Mouse (Mus musculus): ENCODE data around the gene Dst.
A peak's percentile ranks its signal among the peaks of the same experiment; 100 is the strongest.

Gene Dst

DNA sequence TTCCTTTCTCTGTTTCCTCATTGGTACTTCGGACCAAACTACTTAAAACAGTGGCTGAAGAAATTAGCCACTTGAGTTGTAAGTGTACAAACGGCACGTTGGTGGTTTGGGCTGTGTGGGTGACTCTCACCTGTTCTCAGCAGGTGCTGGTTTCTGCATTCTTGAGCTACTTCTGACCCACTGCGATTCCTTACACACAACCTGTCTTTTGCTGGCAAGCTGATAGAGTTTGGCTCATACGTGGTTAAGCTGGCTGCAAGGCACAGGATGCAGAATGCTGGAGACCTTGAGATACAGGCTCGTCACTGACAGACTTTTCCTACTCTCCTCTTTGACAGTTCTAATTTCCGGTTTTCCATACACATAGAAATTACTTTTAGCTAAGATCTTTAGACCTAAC, 19.4 kb downstream of the Dst start:
- no peak for DNase-seq (ENCODE audit: low spot score in 2 of 2)

DNA sequence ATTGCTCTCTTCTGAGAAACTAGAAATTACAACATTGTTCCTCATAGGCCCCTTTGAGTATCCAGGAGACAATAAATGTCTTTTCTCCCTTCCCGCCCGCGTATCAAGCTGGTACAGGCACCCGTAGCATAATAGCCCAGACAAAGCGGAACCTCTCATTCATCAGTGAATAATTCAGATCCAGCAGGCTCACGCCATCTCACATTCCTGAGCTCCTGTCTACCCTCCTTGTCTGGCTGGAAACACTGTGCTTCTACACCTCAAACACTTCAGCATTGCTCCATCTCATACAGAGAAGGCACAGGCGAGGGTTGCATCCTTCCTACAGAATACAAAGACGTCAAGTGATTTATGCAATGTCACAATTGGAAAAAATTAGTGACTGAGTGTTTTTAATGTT, 23.8 kb downstream of the Dst start:
- DNase-seq (ENCODE audit: low spot score in 2 of 2) = no peak

DNA sequence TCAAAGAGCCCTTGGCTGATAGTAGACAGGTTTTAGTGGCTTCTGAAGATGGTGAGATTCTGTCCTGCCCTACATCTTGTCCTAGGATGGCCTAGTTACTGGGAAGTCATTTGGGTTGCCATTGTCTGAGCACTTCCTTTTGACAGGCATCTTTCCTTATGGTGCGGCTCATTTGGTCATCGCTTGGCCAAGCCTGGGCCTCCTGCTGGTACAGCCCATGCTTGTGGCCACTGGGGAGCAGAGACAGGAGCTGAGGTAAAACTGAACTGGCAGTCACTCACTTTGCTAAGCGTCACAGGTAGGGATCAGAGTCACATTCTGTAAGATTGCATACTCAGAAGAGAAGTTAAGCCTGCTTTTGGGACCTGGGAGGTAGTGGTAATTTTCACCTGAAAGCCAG, 24.2 kb downstream of the Dst start:
- DNase-seq (ENCODE audit: low spot score in 2 of 2) = no peak

DNA sequence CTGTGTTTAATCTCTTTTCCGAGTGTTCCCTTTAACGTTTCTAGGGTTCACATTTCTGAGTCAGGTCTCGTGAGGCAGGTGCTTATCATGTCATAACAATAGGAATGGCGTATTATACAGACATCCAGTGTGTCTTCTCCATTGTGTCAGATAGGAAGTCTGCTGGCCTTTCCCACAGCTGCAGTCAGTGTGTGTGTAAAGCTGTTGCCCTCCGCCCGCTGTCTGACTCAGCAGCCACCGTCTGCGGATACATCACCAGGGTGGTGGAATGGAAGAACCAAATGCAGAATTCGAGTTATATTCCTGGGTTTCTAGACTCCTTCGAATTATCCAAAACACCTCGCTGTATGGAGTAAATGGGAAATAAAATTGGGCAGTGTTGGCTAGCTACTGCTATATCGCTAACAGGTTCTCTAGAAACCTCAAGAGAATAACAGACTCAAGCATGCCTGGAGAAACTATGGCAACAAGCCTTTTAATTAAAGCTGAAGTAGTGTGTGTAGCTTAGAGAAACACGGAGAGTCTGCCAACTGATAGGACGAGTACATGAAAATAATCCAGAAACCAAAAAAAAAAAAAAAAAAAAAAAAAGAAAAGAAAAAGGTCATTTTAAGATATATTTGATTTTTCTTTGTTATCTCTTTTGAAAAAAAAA, 24.9 kb downstream of the Dst start:
- no peak for DNase-seq (ENCODE audit: low spot score in 2 of 2)

DNA sequence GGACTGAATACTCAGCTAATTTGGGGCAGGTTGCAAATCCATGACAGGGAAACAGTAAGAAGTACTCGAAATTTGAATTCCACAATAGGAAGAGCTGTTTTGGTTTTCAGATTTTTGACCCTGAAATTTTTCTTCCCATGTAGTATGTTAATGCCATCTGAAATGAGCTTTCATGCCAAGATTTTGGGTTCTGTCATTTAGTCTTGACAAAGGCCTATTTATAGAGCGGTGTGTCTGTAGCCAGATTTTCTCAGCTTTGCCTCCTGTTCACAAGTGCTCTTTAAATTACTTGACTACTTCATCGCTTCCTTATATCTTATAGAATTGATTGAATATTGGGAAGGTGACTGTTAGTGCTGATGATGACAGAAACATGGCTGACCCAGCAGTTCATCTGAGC, 27.9 kb downstream of the Dst start:
- no peak for DNase-seq (ENCODE audit: low spot score in 2 of 2)

DNA sequence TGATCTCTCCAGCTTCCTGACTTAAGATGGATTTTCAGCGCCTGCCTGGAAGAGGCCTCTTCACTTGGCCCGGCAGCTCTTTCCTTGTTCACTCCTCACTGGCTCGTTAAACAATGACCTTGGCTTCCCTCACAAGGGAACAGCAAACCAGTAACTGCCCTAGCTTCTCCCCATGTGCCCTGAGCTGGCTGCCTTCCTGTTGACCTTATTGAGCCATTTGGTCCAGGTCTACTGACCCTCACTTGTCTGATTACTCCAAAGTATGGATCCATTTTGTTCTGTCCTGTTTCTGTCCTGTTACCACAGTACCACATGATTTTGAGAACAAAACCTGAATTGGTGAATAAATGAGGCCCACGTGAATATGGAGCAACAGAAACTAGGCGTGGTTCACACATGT, 31.8 kb downstream of the Dst start:
- no peak for DNase-seq (ENCODE audit: low spot score in 2 of 2)

DNA sequence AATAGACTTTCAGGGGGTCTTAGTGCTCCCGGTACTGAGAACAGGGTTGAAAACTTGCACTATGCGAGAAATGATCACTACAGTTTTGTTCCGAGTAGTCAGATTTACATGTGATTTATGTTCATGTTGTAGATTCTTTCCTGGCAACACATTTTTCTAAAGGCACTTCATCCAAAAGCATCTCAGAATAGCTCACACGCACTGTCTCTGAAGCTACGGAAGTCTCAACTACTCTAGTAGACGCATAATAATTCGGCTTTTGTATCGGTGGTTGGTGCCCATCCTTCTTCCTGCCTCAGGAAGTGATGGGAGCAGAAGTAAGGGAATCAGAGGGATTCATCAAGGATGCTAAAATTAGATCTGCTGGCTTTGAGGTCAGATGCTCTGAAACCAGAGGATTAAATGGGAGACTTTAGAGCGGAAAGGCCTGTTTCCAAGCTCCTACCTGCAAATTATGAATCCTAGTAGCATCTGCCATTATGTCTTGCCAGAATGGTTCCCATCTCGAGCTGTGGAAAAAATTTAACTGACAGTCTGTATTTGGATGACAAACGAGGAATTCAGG, 32.4 kb downstream of the Dst start:
- DNase-seq (ENCODE audit: low spot score in 2 of 2) = no peak

DNA sequence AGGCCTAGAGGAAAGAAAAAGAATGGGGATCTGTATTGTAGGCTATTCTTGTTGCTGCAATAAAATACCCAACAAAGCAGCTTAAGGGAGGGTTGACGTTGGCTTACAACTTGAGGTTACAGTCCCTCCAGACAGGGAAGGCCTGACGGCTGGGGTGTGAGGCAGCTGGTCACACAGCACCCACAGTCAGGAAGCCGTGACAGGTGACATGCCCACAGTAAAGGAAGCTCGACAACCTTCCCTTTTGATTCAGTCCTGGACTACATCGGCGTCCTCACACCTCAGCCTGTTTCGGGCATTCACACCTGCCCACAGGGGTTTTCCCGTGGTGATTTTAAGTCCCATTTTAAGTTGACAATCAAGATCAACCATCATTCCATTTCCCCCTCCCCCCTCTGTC, 34.6 kb downstream of the Dst start:
- DNase-seq (ENCODE audit: low spot score in 2 of 2) = no peak

DNA sequence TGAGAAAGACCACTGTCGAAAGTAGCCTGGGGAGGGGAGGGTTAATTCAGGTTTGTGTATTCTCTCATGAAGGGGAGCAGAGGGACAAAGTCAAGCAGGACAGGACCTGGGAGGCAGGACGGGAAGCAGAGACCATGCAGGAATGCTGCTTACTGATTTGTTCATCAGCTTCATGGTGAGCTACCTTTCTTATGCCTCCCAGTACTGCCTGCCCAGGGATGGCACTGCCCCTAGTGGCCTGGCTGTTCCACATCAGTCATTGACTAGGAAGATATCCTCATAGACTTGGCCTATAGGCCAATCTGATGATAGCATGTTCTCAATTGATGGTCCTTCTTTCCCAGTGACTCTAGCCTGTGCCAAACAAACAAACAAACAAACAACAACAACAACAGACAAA, 35.9 kb downstream of the Dst start:
- DNase-seq (ENCODE audit: low spot score in 2 of 2) = no peak

DNA sequence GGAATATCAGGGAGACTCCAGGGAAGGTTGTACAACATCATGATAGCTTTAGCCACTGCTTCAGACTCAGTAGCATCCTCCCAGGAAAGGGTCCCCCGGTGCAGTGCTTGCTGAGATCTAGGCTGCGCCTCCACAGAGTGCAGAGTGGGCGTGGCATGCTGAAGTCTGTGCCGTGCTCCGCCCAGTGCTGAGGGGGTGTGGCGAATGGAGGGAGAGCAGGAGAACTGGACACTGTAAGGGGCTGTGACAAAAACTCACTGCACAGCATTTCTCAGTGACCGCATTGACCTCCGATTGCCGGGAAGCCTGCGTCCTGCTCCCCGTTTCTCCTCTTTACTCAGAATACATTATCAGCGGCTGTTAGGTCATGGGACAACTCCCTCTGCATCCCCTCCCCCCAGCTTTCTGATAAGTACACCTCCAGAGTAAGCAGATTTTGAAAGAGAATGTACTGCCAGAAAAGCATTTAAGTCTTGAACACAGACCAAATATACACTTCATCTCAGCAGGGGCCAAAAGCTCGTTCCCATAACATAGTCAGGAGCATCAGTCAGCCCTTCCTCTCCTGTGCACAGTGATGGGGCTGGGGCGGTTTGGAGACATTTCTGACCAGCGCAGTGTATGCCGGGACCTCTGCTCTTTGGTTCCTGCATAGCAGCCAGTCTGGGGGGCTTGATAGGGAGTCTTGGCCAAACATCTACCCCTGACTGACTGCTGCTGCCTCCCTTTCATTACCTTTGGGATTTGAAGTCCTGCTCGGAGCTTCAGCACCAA, 37.1 kb downstream of the Dst start:
- DNase-seq (ENCODE audit: low spot score in 2 of 2) = no peak

DNA sequence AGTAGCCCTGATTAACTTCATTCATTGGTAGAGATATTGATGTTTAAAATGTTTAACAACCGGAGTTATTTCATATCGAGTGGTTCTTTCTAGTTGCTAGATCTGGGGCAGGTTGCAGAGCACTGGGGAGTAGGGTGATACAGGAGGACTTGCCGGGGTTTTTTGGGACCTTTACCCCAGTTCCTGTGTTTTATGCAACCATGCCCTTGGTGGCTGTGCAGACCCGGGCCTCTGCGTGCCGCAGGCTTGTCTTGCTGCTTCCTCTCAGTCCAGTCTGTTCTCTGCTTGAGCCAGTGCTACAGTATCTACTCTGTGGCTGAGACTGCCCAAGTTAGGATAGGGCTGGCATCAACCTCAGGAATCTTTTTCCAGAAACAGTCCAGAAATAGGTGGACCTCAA, 37.7 kb downstream of the Dst start:
- no peak for DNase-seq (ENCODE audit: low spot score in 2 of 2)

DNA sequence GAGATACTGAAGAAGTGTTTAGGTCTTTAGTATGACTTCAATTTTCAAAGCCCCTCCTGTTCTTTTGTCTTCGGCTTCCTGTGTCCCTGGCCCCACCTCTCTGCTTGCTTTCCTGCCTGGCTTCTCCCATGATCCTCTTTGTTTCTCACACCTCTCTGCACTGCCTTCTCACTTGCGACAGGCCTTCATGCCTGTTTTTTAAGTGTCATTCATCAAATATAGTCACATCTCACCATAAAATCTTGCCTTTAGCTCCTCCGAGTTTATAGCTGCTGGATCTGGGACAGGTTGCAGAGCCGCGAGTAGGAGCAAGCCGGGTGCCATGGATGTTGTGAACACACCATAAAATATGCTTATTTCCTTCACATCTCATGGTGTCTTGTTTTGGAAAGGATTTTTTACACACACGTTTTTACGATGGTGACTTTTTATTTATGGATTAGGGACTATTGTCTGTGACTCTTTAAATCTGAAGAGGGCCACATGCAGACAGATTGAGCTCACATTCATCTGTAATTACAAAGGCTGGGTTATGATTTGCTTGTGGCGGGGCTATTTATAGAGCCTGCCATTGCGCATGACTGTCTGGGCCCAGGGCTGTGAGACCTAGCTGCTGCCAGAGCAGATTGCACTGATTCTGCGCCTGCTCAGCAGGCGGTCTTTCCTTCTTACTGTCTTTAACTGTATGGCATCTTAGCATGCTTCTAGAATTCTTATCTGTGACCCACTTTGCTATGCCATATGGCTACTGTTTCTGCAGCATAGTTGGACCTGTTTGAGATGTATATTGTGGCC, 38.8 kb downstream of the Dst start:
- peak; percentile 73 to 79 for DNase-seq (ENCODE audit: low spot score in 2 of 2)

DNA sequence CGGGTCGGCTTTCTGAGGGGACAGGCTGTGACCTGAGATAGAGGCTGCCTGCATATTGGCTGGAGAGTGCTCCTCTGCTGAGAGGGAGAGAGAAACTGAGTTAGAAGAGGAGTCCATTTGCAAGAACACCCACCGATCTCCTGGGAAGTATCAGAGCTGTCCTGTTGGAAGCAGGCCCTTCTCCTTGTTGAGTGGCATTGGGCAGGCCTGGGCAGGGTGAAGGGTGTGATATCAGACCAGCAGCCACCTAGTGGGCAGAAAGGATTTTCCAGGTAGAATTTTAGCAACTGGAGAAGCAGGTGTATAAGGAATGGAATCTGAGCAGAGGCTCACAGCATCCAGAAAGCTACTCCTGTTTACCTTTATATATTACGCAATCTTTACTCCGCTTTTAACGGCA, 39.8 kb downstream of the Dst start:
- no peak for DNase-seq (ENCODE audit: low spot score in 2 of 2)

DNA sequence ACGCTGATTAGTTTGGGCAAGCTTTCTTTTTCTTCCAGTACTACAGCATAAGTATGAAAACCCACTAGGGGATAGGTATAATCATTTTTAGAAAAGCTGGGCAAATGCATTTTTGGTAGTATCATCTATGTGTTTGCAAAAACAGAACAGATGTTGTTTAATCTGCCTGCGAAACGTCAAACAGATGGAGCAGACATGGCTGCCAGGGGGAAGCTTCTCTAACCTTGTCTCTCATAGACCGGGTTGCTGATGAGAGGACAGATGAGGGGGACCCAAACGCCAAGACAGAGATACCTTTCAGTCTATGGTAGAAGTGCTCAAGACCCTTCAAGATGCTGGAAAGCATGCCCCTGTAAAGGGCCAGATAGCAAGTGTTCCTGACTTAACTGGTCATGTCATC, 40.5 kb downstream of the Dst start:
- no peak for DNase-seq (ENCODE audit: low spot score in 2 of 2)

DNA sequence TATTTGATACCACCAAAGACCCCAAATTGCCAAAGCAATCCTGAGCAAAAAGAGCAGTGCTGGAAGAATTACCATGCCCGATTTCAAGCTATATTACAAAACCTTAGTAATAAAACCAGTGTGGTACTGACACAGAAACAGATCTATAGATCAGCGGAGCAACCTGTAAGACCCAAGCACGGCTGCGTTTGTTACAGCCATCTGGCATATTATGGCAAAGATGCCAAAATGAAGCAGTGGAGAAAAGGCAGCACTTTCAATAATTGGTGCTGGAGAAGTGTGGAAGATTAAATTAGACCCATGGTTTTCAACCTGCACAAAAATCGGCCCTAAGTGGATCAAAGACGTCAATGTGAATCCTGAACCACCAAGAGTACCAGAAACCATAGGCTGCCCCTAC, 47.6 kb downstream of the Dst start:
- DNase-seq (ENCODE audit: low spot score in 2 of 2) = no peak

DNA sequence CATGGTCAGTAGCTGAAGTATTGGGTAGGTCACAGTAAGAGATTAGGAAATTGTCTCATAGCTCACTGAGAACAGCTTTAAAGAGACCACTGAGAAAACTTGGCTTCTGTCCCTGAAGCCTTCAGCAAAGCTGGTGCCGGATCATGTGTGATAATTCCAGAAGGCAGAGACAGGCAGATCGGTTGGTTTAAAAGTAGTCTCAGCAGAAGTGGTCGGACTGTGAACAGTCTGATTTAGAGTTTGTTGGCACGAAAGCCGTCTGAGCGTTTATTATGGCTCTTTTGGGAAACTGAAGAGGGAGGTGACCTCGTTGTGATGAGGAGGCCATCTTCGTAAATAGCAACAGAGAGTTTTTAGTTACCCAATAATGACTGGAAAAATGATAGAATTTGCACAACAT, 52.4 kb downstream of the Dst start:
- DNase-seq (ENCODE audit: low spot score in 2 of 2) = no peak

DNA sequence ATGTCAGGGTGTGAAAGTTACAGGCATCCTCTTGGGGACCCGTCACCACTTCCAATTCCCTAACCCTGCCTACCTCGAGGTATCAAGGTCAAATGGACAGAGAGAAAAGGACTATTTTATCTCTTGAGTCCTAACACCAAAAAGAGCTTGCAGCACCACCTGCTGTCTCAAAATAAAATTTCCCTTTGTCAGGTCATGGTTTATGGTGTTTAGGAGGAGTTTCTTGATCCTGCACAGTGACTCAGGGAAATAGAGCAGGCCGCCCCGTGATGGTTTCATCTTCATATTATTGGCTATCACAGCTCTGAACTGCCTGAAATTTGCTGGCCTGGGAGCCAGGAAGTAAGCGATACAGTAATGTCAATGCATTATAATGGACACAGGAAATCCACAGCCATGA, 56.6 kb downstream of the Dst start:
- peak in 1 of 2 experiments; percentile 28 for DNase-seq (ENCODE audit: low spot score in 2 of 2)

DNA sequence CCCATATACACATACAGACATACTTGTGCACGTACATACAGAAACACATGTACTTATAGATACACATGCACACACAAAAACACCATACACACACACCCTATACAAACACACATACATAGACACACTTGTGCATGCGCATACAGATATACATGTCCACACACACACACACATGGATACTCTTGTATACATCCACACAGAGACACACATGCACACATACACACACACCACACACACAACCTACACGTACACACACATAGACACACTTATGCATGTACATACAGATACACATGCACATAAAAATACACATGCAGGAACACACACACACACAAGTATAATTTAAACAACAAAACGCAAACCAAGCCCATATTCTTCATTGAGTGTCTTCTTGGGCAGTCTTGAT, 57.8 kb downstream of the Dst start:
- DNase-seq (ENCODE audit: low spot score in 2 of 2) = no peak

DNA sequence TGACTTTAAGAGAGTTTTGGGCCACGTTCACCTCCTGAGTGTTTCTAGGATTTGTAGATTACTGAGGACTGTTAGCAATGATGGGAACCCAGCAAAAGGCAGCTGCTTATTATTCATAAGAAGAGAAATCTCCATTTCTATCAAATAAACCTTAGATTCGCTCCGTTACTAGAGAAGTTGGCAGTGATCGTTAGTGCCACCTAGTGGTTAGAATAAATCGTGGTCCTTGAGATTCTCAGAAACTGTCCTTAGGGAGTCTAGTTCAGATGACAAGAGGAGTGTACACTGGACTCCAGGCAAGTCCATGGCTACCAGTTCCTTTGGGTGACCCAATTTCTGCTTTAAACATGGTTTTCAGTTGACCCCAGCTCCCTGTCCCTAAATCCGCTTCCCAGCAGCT, 58.3 kb downstream of the Dst start:
- no peak for DNase-seq (ENCODE audit: low spot score in 2 of 2)

DNA sequence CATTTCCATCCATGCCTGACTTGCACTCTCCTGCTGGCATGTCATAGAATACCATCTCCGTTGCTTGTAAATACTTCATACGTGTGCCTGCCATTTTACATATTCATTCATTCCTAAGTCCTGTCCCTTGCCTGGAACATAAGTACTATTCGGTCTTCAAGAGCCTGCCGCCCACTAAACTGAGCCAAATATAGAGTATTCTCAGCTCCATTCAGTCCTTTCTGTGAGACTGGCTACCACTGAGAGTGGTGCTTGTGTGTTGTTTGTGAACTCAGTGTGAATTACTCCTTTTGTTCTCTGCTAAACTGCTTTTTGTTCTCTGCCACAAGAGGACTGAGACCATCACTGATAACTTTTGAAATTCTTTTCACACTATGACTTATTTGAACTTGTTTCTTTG, 59.2 kb downstream of the Dst start:
- DNase-seq (ENCODE audit: low spot score in 2 of 2) = no peak

DNA sequence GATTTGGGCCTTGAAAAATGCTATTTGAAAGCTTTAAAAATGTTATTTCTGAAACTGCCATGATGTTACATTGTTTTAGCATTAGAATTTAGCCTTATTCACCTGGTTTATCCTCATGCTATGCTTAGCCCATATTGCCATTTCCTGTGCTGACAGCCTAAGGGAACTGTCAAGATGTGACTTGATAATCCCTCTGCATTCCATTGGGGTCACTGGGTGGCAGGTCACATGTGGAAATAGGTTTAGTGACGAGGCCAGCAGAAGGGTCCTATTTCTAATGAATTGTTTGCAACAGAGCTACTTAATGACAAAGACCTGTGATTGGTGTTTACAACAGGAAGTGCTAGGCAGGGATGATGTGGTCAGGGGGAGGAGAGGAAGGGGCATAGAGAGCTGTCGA, 61.9 kb downstream of the Dst start:
- no peak for DNase-seq (ENCODE audit: low spot score in 2 of 2)

DNA sequence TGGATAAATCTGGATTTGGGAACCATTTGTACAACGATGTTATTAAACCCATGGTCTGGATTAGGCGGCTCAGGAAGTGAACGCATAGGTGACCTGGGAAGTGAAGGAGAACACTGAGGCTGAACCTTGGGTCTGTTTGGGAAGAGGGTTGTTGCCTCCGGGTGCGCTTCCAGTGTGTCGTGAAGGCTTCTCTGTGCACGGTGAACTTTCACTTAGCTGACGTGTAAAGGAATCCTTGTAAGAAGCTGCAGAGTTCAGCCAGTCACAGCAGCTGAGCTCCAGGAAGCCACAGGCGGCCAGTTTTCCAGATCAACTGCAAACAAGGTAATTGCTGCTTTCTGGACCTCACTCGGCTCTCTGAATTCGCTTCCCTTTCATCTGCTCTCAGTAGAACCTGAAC, 66.4 kb downstream of the Dst start:
- no peak for DNase-seq (ENCODE audit: low spot score in 2 of 2)

DNA sequence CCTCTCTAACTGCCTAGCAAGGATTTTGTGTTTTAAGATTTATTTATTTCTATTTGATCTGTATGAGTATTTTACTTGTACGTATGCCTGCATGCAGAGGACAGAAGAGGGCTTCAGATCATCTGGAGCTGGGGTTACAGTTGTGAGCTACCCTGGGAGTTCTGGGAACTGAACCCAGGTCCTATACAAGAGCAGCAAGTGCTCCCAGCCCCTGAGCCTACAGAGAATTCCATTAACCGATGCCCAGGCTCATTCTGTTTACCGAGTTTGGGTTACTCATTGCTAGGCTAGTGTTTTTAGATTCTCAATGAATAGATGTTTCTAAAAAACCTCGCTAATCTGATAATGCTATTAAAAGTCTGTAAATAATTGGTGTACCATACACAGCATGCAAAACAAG, 67.3 kb downstream of the Dst start:
- no peak for DNase-seq (ENCODE audit: low spot score in 2 of 2)

Data from right cerebral cortex, postnatal 36 days (tissue).